Mouse (Mus musculus): ENCODE data around the gene Gm13698.
"Not testable (repeated sequence)": the region's sequence is repeated elsewhere in the genome, so short reads cannot be mapped to it uniquely, and the experiment has no call there.

Gm13698 gene

GRCm38 (mm10) chr2:83955393-83955792, at the start of gene Gm13698:
Gene Gm13698, plus strand, starts transcription at chr2:83955693.
- DNase-seq, result not testable (repeated sequence)

GRCm38 (mm10) chr2:83929478-83930088, 25.9 kb upstream of the Gm13698 start:
- DNase-seq, result no peak

- peak in 1 of 2 experiments; percentile 5 for DNase-seq
Observed at GRCm38 (mm10) chr2:83940931-83941361, 14.5 kb upstream of the Gm13698 start, which contains the start of gene Zswim2. Gene Zswim2, minus strand, starts transcription at chr2:83941228.

- DNase-seq, result no peak
Observed at GRCm38 (mm10) chr2:83941378-83941777, 14.1 kb upstream of the Gm13698 start.

- DNase-seq, result no peak
Observed at GRCm38 (mm10) chr2:83941792-83942191, 13.7 kb upstream of the Gm13698 start.

- not testable (repeated sequence) for DNase-seq
Observed at GRCm38 (mm10) chr2:83961203-83961602, 5.7 kb downstream of the Gm13698 start, which contains the start of gene Gm13693. Gene Gm13693, plus strand, starts transcription at chr2:83961503.

- not testable (repeated sequence) for DNase-seq
Observed at GRCm38 (mm10) chr2:83967013-83967412, 11.5 kb downstream of the Gm13698 start, which contains the start of gene Gm13695. Gene Gm13695, plus strand, starts transcription at chr2:83967313.

GRCm38 (mm10) chr2:83972823-83973222, 17.3 kb downstream of the Gm13698 start, which contains the start of gene Gm13696:
Gene Gm13696, plus strand, starts transcription at chr2:83973123.
- DNase-seq, result not testable (repeated sequence)

GRCm38 (mm10) chr2:83978633-83979032, 23.1 kb downstream of the Gm13698 start, which contains the start of gene Gm13694:
Gene Gm13694, plus strand, starts transcription at chr2:83978933.
- not testable (repeated sequence) for DNase-seq

- not testable (repeated sequence) for DNase-seq
Observed at GRCm38 (mm10) chr2:83984443-83984842, 28.9 kb downstream of the Gm13698 start, which contains the start of gene Gm13697. Gene Gm13697, plus strand, starts transcription at chr2:83984743.

- DNase-seq, result not testable (repeated sequence)
Observed at GRCm38 (mm10) chr2:83990253-83990652, 34.8 kb downstream of the Gm13698 start, which contains the start of gene Gm13691. Gene Gm13691, plus strand, starts transcription at chr2:83990553.

GRCm38 (mm10) chr2:83993639-83994255, 38.3 kb downstream of the Gm13698 start:
- not testable (repeated sequence) for DNase-seq

GRCm38 (mm10) chr2:83994526-83994925, 39.0 kb downstream of the Gm13698 start:
- DNase-seq, result not testable (repeated sequence)

Data from lung, adult 18-20 months (tissue).